Mouse (Mus musculus): Measurements from ENCODE around the gene Tnni1. TPM values are rescaled to one million over a fixed set of nuclear protein-coding genes. Genes with fewer than 3 reads are reported as not detected.
A peak's percentile ranks its signal among the peaks of the same experiment; 100 is the strongest.

The Tnni1 gene
- total and polyA plus RNA-seq, 2 experiments from 2014 or later, result 0.57 TPM; not detected in 1

- H3K9ac ChIP-seq (replicated peaks; ENCODE audit: low read length, poor library complexity, severe bottlenecking), result no peak overlapping the region
- no peak overlapping the region for H3K27ac ChIP-seq (ENCODE audit: low read depth, low read length)
- peaks cover 12% of the 10 kb centered on the region; the same call in 1 of the 2 replicates for H3K4me1 ChIP-seq (ENCODE audit: insufficient read depth, low read length)
- no peaks in the 10 kb centered on the region for H3K27me3 ChIP-seq (ENCODE audit: insufficient read depth, low read length)
- H3K4me2 ChIP-seq (ENCODE audit: low read depth, low read length, poor library complexity, severe bottlenecking), result no peak overlapping the region
- no peak overlapping the region for H3K4me3 ChIP-seq (ENCODE audit: low read depth, low read length)
- no peaks in the 10 kb centered on the region for H3K9me3 ChIP-seq (ENCODE audit: low read length)
- 74% methylated on average over 2 of the region's 2 CpGs for WGBS
- DNase-seq (ENCODE audit: low spot score) (no peak), ATAC-seq (ENCODE audit: low FRiP score) (no peak)
- no peaks in the 10 kb centered on the region for H3K36me3 ChIP-seq (ENCODE audit: insufficient read depth, low read length)
- TF ChIP-seq CTCF (IDR thresholded peaks at IDR 0.05), result no peak
Observed at GRCm38 (mm10) chr1:135764206-135764528, 15.1 kb upstream of the Tnni1 start.

GRCm38 (mm10) chr1:135765645-135766591, 13.3 kb upstream of the Tnni1 start, which contains the start of gene Phlda3:
Gene Phlda3, plus strand, starts transcription at chr1:135766119.
- Histone ChIP-seq H3K9ac (replicated peaks; ENCODE audit: low read length, poor library complexity, severe bottlenecking) (peak within 1 kb of the TSS; percentile 77), H3K4me1 (ENCODE audit: insufficient read depth, low read length) (peaks cover 12% of the 10 kb centered on the region; the same call in 1 of the 2 replicates), H3K27me3 (ENCODE audit: insufficient read depth, low read length) (no peaks in the 10 kb centered on the region), H3K36me3 (ENCODE audit: insufficient read depth, low read length) (no peaks in the 10 kb centered on the region), H3K9me3 (ENCODE audit: low read length) (no peaks in the 10 kb centered on the region), H3K4me2 (ENCODE audit: low read depth, low read length, poor library complexity, severe bottlenecking) (peak within 1 kb of the TSS; percentile 88), H3K27ac (ENCODE audit: low read depth, low read length) (peak within 1 kb of the TSS; percentile 60), H3K4me3 (ENCODE audit: low read depth, low read length) (peak within 1 kb of the TSS; percentile 55)
- TF ChIP-seq CTCF (IDR thresholded peaks at IDR 0.05), result peak; percentile 8; the same call in 1 of the 2 replicates
- DNase-seq (ENCODE audit: low spot score), result peak; percentile 54
- WGBS, result 1% methylated on average over 75 of the region's 90 CpGs
- peak; percentile 84 for ATAC-seq (ENCODE audit: low FRiP score)

GRCm38 (mm10) chr1:135766592-135767306, 12.5 kb upstream of the Tnni1 start:
- ATAC-seq (ENCODE audit: low FRiP score), result 0 out of 2 replicates have a peak, but pooled peaks have one; percentile 6
- H3K9ac ChIP-seq (replicated peaks; ENCODE audit: low read length, poor library complexity, severe bottlenecking), result peak overlapping the region; percentile 77
- no peak for DNase-seq (ENCODE audit: low spot score)
- peak overlapping the region; percentile 88 for H3K4me2 ChIP-seq (ENCODE audit: low read depth, low read length, poor library complexity, severe bottlenecking)
- peaks cover 12% of the 10 kb centered on the region; the same call in 1 of the 2 replicates for H3K4me1 ChIP-seq (ENCODE audit: insufficient read depth, low read length)
- no peaks in the 10 kb centered on the region for H3K9me3 ChIP-seq (ENCODE audit: low read length)
- WGBS, result 28% methylated on average over 30 of the region's 30 CpGs
- H3K27ac ChIP-seq (ENCODE audit: low read depth, low read length), result peak overlapping the region; percentile 60; the same call in 1 of the 2 replicates
- no peaks in the 10 kb centered on the region for H3K36me3 ChIP-seq (ENCODE audit: insufficient read depth, low read length)
- H3K4me3 ChIP-seq (ENCODE audit: low read depth, low read length), result peak overlapping the region; percentile 55
- no peaks in the 10 kb centered on the region for H3K27me3 ChIP-seq (ENCODE audit: insufficient read depth, low read length)
- TF ChIP-seq CTCF (IDR thresholded peaks at IDR 0.05), result no peak

GRCm38 (mm10) chr1:135767324-135767890, 11.8 kb upstream of the Tnni1 start:
- H3K4me2 ChIP-seq (ENCODE audit: low read depth, low read length, poor library complexity, severe bottlenecking), result peak overlapping the region; percentile 88
- H3K4me3 ChIP-seq (ENCODE audit: low read depth, low read length), result peak overlapping the region; percentile 55
- no peak for TF ChIP-seq CTCF (IDR thresholded peaks at IDR 0.05)
- H3K4me1 ChIP-seq (ENCODE audit: insufficient read depth, low read length), result peaks cover 12% of the 10 kb centered on the region; the same call in 1 of the 2 replicates
- H3K27me3 ChIP-seq (ENCODE audit: insufficient read depth, low read length), result no peaks in the 10 kb centered on the region
- H3K36me3 ChIP-seq (ENCODE audit: insufficient read depth, low read length), result no peaks in the 10 kb centered on the region
- ATAC-seq (ENCODE audit: low FRiP score), result no peak
- no peak overlapping the region for H3K27ac ChIP-seq (ENCODE audit: low read depth, low read length)
- WGBS, result 84% methylated on average over 4 of the region's 4 CpGs
- no peak for DNase-seq (ENCODE audit: low spot score)
- H3K9ac ChIP-seq (replicated peaks; ENCODE audit: low read length, poor library complexity, severe bottlenecking), result 0 out of 2 replicates have a peak overlapping the region, but pooled peaks have one; percentile 77
- no peaks in the 10 kb centered on the region for H3K9me3 ChIP-seq (ENCODE audit: low read length)

GRCm38 (mm10) chr1:135768400-135768799, 10.8 kb upstream of the Tnni1 start:
- DNase-seq (ENCODE audit: low spot score) (no peak), ATAC-seq (ENCODE audit: low FRiP score) (no peak)
- WGBS, result 91% methylated on average over 2 of the region's 2 CpGs
- TF ChIP-seq CTCF (IDR thresholded peaks at IDR 0.05), result no peak
- H3K36me3 ChIP-seq (ENCODE audit: insufficient read depth, low read length), result no peaks in the 10 kb centered on the region
- H3K4me2 ChIP-seq (ENCODE audit: low read depth, low read length, poor library complexity, severe bottlenecking), result no peak overlapping the region
- H3K9ac ChIP-seq (replicated peaks; ENCODE audit: low read length, poor library complexity, severe bottlenecking), result no peak overlapping the region
- H3K4me1 ChIP-seq (ENCODE audit: insufficient read depth, low read length), result peaks cover 12% of the 10 kb centered on the region; the same call in 1 of the 2 replicates
- H3K27me3 ChIP-seq (ENCODE audit: insufficient read depth, low read length), result no peaks in the 10 kb centered on the region
- H3K9me3 ChIP-seq (ENCODE audit: low read length), result no peaks in the 10 kb centered on the region
- no peak overlapping the region for H3K27ac ChIP-seq (ENCODE audit: low read depth, low read length)
- no peak overlapping the region for H3K4me3 ChIP-seq (ENCODE audit: low read depth, low read length)

Data from midbrain, postnatal 0 days (tissue).